Mouse (Mus musculus) thymus, postnatal 36 days (tissue): ENCODE data around the gene Chrna4.
A peak's percentile ranks its signal among the peaks of the same experiment; 100 is the strongest.

Experiments
- DNase-seq, 2 experiments: peaks; one replicate each; pipeline ENCODE4 v3.0.0; 2022; ENCODE audit warnings: mixed read lengths in 2 of 2

Gene Chrna4

DNA sequence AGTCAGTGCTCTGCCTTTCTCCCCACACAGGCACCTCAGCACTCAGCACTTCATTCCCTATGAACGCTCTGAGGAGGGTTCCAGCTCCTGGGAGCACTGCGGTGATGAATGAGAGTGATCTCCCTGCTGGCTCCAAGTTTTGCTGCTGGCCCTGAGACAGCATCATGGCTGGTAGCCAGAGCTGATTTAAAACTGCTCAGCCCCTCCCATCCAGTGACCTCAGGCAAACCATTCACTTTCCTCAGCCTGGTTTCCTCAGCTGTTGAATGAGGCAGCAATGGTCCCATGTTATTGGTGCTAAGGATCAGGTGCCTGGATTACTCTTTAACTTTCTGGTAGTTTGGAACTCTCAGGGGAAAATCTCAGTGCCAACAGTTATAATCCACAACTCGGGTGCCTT lies at the start of gene Chrna4:
TSS of gene Chrna4 (minus strand) at position 110 of the 400 bp plus-strand sequence.
- no peak for DNase-seq

DNA sequence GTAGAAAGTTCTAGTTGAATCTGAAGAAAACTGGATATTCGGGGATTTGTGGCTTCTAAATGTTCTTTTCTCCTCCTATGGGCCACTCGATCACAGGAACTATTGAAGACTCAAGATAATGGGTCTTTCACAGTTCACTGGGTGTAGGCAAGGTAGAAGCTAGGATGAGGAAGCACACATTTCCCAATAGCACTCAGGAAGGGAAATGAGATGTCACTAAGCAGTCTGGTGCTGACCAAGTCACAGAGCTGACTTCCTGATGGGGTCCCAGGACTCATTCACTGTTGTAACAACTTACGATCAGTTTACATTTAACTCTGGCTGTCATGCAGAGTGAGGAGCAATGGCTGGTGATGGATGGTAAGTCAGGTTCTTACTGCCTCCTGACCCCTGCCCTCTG lies 46.8 kb upstream of the Chrna4 start:
- DNase-seq = no peak

DNA sequence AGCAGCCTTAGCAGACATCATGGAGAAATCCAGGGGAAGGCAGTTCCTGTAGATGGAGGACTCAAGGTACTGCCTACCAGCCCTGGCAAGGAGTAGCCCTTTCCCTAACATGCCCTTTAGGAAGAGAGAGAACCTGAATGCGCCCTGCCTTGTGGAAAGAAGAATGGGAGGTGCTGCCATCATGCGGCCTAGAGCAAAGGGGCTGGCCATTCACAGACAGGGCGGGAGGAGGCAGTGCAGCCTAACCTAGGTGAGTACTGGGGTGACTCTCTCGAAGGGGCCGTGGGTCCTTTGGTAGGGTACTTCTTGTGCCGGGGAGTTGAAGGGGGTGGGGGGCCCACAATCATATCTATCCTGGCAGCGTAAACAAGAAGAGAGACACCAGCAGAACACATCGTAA lies 41.7 kb upstream of the Chrna4 start:
- DNase-seq = no peak

DNA sequence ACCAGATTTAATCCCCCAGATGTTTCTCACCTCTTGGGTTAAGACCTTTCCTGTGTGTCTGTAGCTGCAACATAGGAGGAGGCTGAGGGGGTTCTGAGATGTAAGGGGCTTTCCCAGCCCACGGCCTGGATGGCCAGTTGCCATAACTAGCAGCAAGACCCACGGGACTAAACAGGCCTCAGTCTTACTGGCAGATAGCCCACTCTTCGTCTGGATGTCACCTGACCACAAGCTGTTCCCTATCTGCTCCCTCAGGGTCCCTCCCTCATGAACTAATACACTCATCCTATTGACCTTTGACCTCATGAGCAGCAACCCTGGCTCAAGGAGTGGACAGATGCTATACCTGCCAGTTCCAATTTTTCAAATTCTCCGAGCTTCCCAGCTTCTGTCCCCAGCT lies 40.6 kb upstream of the Chrna4 start:
- DNase-seq = no peak

DNA sequence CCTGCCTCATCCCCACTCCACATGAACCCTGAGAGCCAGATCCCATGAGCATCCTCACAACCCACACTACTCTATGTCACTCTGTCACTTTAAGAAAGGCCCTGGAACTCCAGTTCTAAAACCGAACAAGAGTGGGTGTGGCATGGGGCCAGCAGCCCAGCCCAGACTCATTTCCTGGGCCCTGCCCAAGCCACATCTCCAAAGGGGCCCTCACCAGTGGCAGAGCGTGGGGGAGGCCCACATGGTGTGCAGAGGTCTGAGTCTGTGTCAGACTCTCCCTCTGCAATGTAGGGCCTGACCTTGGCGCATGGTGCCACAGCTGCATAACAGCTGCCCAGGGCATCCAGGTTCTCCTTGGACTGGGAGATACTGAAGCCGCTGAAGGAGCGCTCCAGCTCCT lies 37.5 kb upstream of the Chrna4 start:
- DNase-seq = no peak

DNA sequence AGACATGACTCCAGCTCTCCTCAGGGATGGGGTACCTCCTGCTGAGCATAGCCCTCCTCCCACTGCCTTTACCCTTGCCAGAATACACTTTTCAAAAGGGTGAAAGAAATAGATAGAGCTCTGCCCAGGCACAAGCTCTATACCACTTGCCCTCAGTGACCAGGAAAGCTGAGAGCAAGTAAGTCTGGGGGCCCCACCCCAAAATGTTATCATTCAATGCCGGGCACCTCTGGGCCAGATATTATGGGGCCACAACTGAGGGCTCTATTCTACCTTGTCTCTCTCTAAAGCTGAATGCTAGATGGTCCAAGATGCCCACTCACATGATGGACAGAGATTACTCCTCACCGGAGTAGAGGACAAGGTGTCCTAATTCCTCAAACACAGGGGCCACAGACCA lies 36.2 kb upstream of the Chrna4 start:
- no peak for DNase-seq

DNA sequence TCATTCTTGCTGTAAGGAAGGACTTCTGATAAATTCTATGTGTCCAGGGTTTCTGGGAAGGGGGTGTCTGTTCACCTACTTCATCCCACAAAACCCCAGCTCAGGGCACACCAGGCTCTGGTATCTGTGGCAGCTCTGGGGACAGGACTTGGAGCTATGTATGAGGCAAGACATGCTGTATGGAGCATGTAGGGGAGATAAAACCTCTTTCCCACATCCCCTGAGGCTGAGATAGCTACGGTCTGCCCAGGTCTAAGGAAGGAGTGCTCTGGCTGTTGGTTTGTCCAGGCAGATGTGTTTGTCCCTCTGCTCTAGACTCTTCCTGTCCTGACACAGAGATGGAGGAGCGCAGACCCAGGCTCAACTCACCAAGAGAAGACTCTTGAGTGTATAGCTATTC lies 35.6 kb upstream of the Chrna4 start:
- DNase-seq = no peak

DNA sequence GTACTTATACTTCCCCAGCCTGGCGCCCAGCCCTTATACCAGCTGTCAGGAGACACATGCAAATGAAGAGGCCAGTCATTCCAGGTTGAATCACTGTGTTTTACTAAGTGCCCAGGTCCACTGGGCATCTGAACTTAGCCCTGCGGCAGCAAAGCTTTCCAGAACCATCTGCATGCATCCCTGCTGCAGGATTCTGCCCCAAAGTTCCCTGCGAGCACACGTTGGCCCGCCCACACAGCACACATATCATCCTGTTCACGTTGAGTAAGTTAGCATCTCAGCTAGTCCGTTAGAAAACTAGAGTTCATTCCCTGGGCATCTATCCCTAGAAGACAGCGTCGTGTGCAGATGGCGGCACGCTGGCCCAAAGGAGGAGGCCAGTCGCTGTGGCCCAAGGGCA lies 32.2 kb upstream of the Chrna4 start:
- DNase-seq = no peak

DNA sequence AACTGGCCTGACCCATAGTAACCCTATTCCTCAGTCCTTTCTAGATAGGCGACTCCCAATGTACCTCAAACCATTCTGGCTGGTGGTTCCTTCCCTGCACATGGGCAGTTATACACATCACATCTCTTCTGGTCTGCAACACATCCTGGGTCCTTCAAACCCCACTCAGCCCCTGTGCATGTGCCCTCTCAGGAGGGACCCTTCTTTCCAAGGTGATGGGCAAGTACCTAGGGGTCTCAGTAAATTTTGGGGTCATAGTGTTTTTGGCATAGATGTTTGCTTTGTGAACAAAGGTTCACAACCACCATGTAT lies 29.0 kb upstream of the Chrna4 start:
- DNase-seq = no peak

DNA sequence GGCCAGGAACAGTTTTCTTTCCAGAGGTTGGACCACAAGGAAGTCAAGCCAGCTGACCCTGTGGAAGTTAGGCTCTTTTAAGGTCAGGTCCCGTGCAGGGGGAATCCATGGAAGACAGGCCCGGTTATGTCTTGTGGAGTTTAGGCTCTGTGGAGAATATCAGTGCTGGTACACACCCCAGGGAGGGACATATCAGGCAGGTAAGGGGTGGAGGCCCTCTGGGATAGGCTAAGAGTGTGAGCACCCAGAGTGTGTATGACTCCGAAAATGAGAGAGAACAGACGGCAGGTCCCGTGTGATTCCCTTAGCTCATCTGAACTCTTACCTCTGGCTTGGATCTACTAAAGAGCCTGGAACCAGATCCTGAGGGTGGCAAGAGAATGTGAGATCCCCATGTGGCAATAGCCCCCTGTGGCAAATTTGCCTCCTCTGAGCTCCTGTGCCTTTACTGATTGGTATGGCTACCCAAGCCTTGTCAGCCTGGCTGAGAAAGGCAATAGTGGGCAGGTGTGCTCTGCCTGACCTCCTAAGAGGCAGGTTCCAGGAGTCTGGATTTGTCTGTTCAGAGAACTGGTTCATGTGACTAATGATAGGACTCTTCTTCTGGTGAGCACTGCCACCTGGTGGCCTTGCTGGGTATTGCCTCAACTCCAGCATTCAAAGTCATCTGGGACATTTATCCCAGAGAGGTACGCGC lies 28.5 kb upstream of the Chrna4 start:
- DNase-seq = peak; percentile 40 to 57

DNA sequence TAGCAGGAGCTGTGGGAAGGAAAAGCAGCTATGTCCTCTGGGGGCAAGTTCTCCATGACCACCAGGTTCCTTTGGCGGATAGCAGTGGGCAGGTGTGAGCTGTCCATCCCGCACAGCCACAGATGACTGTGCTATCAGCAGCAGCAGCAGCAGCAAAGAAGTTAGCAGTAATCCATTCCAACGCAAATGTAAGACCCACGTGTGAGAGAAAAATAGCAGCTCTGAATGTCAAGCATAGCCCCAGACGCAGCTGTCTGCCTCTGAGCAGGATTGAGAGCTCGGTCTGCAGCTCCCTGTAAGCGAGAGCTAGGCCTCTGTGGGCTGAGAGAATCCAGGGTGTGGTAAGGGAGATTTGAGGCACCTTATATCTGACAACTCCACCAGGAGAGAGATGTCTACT lies 26.8 kb upstream of the Chrna4 start:
- DNase-seq = no peak

DNA sequence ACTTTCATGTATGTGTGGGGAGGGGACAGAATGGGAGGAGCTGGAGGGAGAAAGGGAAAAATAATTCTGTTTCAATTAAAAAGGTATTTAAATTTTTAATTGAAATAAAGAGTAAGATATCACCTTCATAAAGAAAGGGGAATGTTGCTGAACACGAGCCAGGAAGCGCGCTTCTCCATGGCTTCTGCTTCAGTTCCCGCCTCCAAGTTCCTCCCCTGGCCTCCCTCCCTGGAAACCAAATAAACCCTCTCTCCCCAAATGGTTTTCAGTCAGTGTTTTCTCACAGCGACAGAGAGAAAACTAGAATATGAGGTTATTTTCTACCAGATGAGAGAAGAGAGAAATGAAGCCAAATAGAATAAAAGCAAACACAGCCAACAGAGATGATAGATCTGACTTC lies 25.2 kb upstream of the Chrna4 start:
- no peak for DNase-seq

DNA sequence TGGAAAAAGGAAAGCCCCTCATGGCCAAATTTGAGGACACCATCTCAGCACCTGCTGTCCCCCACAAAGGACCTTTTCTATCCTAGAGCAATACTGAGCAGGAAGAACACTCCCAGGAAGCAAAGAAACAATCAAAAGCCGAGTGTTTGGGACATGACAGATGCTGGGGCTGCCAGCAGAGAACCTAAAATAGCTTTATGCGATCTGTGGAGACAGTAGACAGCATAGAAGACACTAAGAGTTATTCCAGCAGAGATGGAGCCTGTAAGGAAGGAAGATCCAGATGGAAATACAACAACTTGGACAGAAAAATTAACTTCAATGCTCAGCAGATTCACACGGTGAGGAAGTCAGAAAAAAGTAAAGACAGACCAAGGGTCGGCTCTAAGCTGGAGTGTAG lies 22.5 kb upstream of the Chrna4 start:
- DNase-seq = no peak

DNA sequence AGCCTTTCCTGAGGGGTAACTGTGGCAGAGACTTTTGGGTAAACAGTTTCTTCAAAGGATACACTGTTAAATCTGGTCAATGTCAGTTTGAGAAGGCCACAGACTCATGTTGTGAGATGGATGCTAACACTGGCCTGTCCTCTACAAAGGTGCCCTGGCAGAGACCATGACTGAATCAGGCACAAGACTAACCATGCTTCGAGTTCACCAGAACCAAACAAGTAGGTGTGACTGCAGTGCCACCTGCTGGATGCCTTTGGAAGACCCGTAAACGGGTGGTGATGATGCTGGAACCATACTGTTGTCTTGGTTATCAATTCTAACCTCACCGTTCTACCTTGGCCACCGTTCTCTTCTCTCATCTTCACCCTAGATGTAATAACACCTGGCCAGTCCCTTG lies 16.8 kb upstream of the Chrna4 start:
- DNase-seq = peak; percentile 40 to 53

DNA sequence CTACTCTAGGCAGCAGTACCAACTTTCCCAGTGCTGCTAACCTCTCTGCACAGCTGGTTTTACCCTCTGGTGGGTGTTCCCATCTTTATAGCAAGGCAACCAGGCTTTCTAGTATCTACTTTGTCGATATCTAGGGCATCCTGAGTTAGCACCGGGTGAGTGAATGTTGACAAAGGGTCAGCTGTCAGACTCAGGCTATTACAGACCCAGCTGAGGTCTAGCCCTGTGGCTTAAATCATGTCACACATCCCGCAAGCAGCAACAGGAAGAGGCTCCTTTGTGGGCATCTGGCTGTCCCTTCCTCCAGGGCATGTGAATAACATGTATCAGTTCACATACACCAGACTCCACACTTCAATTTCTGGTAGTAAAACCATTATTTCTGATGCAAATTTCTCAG lies 14.8 kb upstream of the Chrna4 start:
- DNase-seq = no peak

DNA sequence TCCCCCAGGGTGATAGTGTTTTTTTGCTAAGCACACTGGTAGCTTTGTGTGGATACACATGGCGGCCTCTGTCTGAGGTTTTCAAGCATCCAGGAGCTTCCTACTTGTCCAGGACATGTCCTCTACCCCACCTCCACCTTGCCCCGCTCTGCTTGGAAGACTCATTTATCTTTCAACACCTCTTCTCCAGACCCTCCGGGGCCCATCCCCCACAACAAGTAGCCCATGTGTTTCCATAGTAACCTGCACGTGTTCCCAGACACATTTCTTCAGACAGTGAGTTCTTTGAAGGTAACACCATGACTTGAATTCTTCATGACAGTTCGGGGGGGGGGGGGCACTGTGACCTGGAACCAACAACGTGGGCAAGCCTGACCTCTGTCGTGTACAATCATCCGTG lies 14.0 kb upstream of the Chrna4 start:
- DNase-seq = no peak

DNA sequence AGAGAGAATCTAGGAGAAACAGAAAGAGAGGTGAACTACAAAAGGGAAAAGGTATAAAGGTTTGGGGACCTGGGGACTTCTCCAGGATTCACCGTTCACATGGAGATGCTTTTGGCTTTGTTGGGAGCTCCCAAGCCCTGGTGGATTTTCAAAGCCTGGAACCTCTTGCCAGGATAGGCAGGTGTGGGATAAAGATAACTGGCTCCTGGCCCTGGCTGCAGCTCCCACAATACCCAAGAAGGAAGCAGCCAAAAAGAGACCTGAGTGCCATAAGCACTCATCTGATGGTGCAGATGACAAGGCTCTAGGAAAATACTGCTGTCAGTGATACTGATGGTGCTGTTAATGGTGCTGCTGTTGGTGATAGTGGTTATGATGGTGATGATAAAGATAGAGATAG lies 8.8 kb upstream of the Chrna4 start:
- no peak for DNase-seq

DNA sequence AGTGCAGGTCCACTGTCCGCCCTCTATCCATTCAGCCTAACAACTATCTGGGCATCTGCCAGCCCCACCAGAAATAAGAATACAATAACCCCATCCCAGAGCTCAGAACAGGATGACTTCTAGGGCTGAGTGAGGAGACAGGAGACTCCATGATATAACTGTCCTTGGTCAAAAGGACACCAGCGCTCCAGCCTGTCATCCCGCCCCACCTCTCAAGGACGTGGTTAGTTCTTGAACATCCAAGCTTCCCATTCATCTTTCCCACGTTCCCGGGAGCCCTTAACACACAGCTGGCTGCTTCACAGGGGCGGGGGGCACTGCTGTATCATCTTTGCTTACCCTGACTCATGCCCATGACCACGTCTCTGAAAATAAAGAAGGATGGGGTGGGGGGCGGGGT lies 5.6 kb upstream of the Chrna4 start:
- no peak for DNase-seq

DNA sequence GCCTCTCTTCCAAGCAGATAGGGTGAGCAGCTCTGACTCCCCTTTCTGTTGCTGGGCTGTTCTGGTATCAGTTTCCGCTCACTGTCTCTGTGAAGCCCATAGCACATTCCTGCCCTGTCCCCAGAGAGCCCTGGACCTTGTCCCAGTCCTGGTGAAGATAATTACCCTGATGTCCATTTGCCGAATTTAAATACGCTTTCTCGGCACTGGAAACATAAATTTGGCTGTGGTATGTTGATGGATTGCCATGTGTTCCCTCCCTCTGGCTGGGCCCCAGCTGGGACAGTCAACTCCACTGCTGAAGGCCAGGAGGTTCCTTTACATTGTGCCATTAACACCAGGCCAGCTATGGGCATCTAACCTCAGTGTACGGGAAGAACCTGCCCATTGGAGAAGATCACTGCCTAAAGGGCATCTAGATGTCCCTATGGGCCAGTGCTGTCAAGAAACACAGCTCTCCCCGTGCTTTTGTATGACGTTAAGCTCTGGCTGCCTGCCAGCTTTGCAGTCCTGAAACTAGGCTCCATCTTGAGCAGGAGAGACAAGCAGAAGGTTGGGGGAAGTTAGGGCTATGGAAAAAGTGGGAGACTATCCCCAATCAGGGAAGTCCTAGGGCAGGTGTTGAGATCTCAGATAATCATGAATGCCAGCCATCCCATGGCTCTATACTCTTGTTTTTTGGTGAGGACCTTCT lies 5.1 kb upstream of the Chrna4 start:
- DNase-seq = no peak

DNA sequence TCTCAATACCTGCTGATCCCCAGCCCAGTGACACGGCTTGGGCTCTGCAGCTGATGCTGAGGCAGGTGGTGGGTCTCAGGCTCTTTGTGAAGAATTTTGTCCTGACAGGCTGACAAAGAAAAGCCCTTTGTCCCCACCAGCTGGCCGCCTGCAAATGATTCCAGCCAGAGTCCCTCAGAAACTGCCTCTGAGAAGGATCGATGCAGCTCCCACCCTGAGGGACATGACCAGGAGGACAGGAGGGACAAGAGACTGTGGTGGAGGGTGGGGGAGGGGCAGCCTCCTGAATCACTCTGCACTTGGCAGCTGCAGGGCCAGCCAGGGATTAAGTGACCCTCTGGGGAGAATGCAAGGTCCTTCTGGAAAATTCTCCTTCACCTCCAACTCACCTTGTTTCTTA lies 655 bp upstream of the Chrna4 start:
- no peak for DNase-seq

DNA sequence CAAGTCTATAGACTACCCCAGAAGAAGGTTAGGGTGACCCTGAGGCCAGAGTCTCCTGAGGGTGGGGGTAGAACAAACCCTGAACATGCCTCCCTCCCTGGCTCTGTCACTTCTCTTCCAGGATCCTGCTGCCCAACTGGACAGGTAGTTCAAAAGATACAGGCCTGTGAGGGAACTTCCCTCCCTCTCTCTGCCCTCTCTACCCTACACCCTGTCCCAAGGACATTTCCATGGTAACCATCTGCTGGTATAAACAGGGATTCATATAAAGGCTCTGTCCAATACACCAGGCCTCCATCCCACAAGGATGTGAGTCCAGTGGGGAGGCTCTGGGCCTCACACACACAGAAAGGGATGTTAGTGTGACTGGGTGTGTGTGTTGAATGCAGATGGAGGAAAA lies 970 bp downstream of the Chrna4 start:
- DNase-seq = no peak

DNA sequence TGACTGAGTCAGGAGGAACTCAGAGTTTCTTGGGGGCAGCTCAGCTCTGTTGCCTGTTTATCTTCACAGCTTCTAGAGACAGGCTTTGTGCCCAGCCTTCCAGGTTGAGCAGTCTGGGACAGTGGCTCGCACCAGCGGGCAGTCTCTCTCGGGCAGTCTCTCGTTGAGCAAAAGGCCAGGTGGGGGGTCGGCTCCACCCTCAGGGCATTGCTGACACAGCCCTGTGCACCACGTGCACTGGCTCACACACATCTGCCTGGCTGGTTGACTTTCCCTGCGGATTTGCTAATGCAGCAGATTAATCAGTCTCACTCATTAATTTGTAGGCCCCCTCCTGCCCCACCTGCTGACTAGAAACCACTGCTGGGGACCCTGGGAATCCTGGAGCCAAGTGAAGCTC lies 1.4 kb downstream of the Chrna4 start:
- no peak for DNase-seq

DNA sequence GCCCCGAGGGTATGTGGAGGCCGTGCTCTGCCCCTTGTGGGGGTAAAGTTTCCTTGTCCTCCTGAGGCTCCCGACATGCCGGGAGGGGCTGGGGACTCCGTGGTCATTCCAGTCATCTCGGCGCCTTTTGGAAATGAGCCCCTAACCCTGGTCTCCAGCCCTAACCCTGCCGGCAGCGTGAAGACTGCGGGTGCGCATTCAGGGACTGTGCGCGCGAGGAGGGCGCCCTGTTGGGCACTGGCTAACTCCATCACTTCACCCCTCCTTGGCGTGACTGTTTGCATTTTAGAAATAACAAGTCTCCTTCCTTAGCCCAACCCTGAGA lies 4.0 kb downstream of the Chrna4 start:
- DNase-seq = no peak

DNA sequence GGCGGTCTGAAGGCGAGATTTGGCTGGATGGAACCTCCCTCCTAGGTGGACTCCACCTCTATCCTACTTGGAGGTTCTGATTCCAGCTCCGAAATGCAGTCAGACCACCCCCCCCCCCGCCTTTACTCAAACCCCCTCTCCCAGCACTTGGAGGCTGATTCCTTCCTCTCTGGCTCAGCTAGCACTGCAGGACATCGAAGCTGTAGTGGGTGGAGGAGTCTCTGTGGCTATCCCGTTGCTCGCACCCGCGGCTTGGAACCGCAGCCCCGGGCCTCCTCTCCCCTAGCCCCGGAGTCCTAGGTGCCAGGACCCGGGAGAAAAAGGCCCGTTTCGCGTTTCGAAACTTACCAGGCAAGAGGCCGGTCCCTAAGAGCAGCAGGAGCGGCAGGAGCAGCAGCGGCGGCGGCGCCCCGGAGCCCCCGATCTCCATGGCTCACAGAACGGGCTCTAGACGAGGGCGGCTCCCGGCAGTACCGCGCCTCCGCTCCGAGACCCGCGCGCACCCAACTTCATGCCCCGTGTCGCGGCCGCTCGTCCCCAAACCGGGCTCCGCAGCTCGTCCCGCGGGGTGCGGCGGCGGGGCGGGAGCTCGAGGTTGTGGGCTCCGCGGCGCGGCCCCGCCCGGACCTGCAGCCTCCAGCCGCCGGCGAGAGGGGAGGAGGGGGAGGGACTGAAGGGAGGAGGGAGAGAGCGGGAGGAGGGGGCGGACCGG lies 4.5 kb downstream of the Chrna4 start:
- no peak for DNase-seq

DNA sequence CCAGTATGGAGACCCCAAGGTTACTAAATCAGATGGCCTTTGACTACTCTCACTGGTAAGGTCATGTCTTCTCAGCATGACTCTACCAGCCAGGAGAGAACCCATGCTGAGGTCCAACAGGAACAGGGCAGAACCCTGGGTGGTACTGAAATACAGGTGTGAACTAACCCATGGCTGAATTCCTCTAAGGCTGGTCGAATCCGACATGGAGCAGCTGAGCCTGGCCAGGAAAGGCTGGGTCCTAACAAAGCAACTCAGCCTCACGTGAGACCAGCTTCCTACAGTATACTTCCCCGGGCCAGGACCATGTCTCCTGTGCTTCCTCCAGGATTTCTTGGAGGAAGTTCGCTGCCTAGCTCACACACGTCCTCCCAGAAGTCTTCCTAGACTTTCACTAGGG lies 6.8 kb downstream of the Chrna4 start:
- DNase-seq = no peak
